Mouse (Mus musculus) intestine, embryonic 15.5 days (tissue): ENCODE data around the gene Amt. TPM values are rescaled to one million over a fixed set of nuclear protein-coding genes. Genes with fewer than 3 reads are reported as not detected.

Experiments used
- ATAC-seq: fragments of 200-750 bp; cut with Nextera tagmentation; 2 replicates; pipeline ENCODE4 v1.8.0; 2017; ENCODE audit warnings: moderate TSS enrichment, moderate library complexity
- H3K27ac ChIP-seq: fragments of 300-500 bp; sonication (generic); 2 replicates; pipeline ENCODE4 v1.5.1; 2015; ENCODE audit warnings: mild to moderate bottlenecking, inconsistent platforms
- H3K27me3 ChIP-seq: fragments of 300-500 bp; sonication (generic); replicated peaks from 2 replicates; pipeline ENCODE4 v1.6.1; 2015; ENCODE audit warnings: inconsistent platforms
- H3K36me3 ChIP-seq: fragments of 300-500 bp; sonication (generic); 2 replicates; pipeline ENCODE4 v1.6.1; 2015; ENCODE audit warnings: inconsistent platforms
- H3K4me1 ChIP-seq: fragments of 300-500 bp; sonication (generic); replicated peaks from 2 replicates; pipeline ENCODE4 v1.6.1; 2015; ENCODE audit warnings: inconsistent platforms
- H3K4me2 ChIP-seq: fragments of 300-500 bp; sonication (generic); replicated peaks from 2 replicates; pipeline ENCODE4 v1.6.1; 2015; ENCODE audit warnings: mild to moderate bottlenecking, inconsistent platforms
- H3K4me3 ChIP-seq: fragments of 300-500 bp; sonication (generic); replicated peaks from 2 replicates; pipeline ENCODE4 v1.5.1; 2015; ENCODE audit warnings: inconsistent platforms
- H3K9ac ChIP-seq: fragments of 300-500 bp; sonication (generic); 2 replicates; pipeline ENCODE4 v1.6.1; 2015; ENCODE audit warnings: inconsistent platforms
- H3K9me3 ChIP-seq: fragments of 300-500 bp; sonication (generic); 2 replicates; pipeline ENCODE4 v1.6.1; 2016; ENCODE audit warnings: inconsistent platforms
- whole genome bisulfite sequencing: fragments of 180-500 bp; shearing (Covaris S2); methylation state at CpG from one replicate; pipeline ENCODE4 v1.1.7; 2015; 5-methylcytosine and 5-hydroxymethylcytosine counted together
- polyA plus RNA-seq: library from polyadenylated mRNA; unstranded; fragments of >200 nt; fragmentation: Nextera tagmentation; extraction: Ambion mirVana; gene quantifications from 2 replicates; pipeline ENCODE4 v1.2.1, GENCODE M21; 2015

The Amt gene
- polyA plus RNA-seq, 1 experiment from 2014 or later = 23.2 TPM

DNA sequence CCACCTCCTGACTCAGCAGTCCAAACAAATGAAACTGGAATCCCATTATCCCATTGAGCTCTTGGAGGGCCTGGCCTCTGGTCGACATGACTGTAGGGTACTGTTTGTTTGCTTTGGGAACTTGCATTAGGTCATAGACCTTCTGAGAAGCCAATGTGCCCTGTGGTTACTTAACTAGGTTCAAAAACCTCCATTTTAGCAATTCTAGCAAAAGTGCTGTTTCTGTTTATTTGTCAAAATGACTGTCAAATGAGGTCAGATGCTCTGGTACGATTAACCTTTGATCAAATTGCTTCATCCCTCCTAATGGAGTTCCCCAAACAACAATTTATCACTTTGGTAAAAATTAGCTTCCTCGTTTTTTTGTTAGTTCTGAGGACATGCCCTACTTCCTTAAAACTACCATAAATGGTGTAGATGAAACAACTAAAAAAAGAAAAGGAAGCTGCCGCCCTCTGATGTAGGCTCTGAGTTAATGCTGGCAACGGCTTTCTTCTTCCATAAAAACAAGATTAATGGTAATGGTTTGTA, 45.7 kb downstream of the Amt start:
- no peak for ATAC-seq
- Histone ChIP-seq H3K9me3 (no peaks in the 10 kb centered on the region), H3K4me1 (peaks cover 15% of the 10 kb centered on the region), H3K4me2 (no peak overlapping the region), H3K36me3 (no peaks in the 10 kb centered on the region), H3K9ac (no peak overlapping the region), H3K27ac (peak overlapping the region; percentile 76), H3K27me3 (no peaks in the 10 kb centered on the region), H3K4me3 (no peak overlapping the region)
- WGBS = 18% methylated on average over 5 of the region's 5 CpGs

DNA sequence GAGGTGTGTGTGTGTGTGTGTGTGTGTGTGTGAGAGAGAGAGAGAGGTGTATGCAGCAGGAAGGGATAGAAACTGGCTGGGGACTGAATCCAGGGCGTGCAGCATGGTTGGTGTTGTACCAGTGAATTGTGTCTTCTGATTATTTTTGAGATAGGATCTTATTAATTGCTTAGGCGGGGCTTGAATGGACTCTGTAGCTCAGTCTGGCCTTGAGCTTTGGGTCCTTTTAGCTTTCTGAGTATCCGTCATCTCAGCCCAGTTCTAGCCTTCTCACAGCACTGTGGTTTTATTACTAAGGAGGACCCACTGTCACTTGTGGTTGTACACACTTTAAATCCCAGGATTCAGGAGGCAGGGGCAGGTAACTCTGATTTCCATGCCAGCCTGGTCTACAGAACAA, 46.7 kb downstream of the Amt start:
- Histone ChIP-seq H3K27me3 (no peaks in the 10 kb centered on the region), H3K4me1 (peaks cover 13% of the 10 kb centered on the region), H3K4me3 (no peak overlapping the region), H3K36me3 (no peaks in the 10 kb centered on the region), H3K27ac (peak overlapping the region; percentile 76), H3K9ac (no peak overlapping the region), H3K4me2 (no peak overlapping the region), H3K9me3 (no peaks in the 10 kb centered on the region)
- 68% methylated on average over 3 of the region's 3 CpGs for WGBS
- no peak for ATAC-seq

DNA sequence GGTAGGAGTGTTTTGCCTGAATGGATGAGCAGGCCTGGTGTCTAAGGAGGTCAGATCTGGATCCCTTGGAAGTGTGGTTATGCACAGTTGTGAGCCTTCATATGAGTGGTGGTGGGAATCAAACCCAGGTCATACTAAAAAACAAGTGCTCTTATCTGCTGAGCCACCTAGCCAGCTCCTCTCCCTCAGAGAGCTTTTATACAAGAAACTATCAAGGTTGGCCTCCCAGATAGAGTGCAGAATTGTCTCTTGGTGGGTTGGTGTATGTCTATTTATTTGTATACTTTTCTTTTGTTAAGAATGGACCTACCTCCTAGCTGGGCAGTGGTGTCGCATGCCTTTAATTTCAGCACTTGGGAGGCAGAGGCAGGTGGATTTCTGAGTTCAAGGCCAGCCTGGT, 47.2 kb downstream of the Amt start:
- no peaks in the 10 kb centered on the region for H3K36me3 ChIP-seq
- no peak overlapping the region for H3K4me3 ChIP-seq
- H3K4me2 ChIP-seq = no peak overlapping the region
- no peaks in the 10 kb centered on the region for H3K27me3 ChIP-seq
- H3K9ac ChIP-seq = no peak overlapping the region
- ATAC-seq = no peak
- peaks cover 14% of the 10 kb centered on the region for H3K4me1 ChIP-seq
- H3K27ac ChIP-seq = peak overlapping the region; percentile 76
- 95% methylated on average over 1 of the region's 1 CpGs for WGBS
- H3K9me3 ChIP-seq = no peaks in the 10 kb centered on the region

DNA sequence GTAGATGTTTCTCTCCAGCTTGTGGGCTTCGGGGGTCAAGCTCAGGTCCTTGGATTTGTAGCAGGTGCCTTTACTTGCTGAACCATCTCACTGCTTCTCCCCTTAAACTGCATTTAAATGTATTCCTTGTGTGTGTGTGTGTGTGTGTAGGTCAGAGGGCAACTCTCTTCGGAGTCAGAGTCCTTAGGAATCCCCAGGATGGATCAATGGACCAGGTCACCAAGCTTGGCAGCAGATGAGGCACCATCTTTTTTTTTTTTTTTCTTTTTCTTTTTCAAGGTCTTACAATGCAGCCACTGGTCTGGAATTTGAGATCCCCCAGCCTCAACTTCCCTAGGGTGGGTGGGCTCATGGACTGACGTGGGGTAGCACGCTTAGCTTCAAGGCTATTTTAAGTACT, 47.8 kb downstream of the Amt start:
- H3K4me2 ChIP-seq = no peak overlapping the region
- H3K4me1 ChIP-seq = peaks cover 19% of the 10 kb centered on the region

DNA sequence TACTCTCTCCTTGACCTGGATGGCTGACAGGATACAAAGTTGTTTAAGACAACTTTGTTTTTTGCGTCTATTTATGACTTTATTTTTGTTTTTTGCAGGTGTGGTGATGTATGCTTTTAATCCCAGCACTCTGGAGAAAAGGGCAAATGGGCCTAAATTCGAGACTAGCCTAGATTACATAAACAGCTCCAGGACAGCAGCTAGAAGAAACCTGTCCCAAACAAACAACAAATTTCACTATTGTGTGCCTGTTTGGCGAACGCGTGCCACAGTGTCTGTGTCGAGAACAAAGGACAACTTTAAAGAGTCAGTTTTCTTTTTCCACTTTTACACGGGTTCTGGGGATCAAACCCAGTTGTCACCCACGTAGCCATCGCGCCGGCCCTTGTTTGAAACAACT, 50.4 kb downstream of the Amt start:
- H3K27ac ChIP-seq = peak overlapping the region; percentile 90
- 5% methylated on average over 11 of the region's 11 CpGs for WGBS
- peak overlapping the region; percentile 91 for H3K4me3 ChIP-seq
- no peaks in the 10 kb centered on the region for H3K9me3 ChIP-seq
- peaks cover 12% of the 10 kb centered on the region for H3K36me3 ChIP-seq
- no peak for ATAC-seq
- H3K4me2 ChIP-seq = peak overlapping the region; percentile 67
- H3K9ac ChIP-seq = peak overlapping the region; percentile 82
- peaks cover 11% of the 10 kb centered on the region for H3K4me1 ChIP-seq
- H3K27me3 ChIP-seq = no peaks in the 10 kb centered on the region

More for the DNA sequence above, 47.8 kb downstream of the Amt start:
- no peaks in the 10 kb centered on the region for H3K27me3 ChIP-seq
- H3K9me3 ChIP-seq = no peaks in the 10 kb centered on the region
- no peak overlapping the region for H3K27ac ChIP-seq
- WGBS = 82% methylated on average over 4 of the region's 4 CpGs
- no peak overlapping the region for H3K4me3 ChIP-seq
- no peak for ATAC-seq
- H3K9ac ChIP-seq = no peak overlapping the region
- H3K36me3 ChIP-seq = no peaks in the 10 kb centered on the region

DNA sequence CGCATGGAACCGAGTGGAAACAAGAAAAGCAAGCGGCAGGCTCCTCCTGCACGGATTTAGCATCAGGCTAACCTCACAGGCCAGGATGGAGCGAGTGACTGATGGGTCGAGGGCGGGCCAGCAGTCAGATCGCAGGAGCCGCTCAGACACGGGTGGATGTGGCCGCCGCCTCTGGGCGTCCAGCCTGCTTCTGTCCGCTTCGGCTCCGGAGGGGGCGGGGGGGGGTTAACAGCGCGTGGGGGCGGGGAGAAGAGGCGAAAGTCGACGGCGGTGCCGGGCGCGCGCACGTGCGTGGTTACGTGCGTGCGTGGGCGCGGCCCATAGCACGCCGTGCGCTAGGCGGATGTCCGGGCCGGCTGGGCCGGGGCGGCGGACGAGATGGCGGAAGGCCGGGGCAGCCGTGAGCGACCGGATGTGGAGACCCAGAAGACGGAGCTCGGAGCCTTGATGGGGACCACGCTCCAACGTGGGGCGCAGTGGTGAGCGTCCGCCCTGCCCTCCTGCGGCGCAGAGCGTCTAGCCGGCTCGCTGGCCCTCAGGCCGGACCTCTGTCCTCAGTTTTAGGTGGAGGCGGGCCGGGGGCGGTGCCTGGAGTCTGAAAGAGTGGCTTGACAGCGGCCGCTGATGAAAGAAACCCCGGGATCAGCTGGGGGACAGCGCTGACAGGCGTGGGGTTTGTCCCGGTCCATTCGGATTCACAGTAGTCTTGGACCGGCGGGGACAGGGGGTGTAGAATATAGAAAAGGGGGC, 51.1 kb downstream of the Amt start, which contains the start of gene Usp4:
Usp4 (plus strand) TSS at position 314 of the 750 bp plus-strand sequence.
- no peaks in the 10 kb centered on the region for H3K9me3 ChIP-seq
- peak within 1 kb of the TSS; percentile 67 for H3K4me2 ChIP-seq
- H3K36me3 ChIP-seq = peaks cover 19% of the 10 kb centered on the region
- H3K4me1 ChIP-seq = peaks cover 11% of the 10 kb centered on the region
- peak within 1 kb of the TSS; percentile 91 for H3K4me3 ChIP-seq
- peak; percentile 96 for ATAC-seq
- H3K27me3 ChIP-seq = no peaks in the 10 kb centered on the region
- under 1% methylated on average over 74 of the region's 75 CpGs for WGBS
- H3K9ac ChIP-seq = peak within 1 kb of the TSS; percentile 82
- peak within 1 kb of the TSS; percentile 90 for H3K27ac ChIP-seq

DNA sequence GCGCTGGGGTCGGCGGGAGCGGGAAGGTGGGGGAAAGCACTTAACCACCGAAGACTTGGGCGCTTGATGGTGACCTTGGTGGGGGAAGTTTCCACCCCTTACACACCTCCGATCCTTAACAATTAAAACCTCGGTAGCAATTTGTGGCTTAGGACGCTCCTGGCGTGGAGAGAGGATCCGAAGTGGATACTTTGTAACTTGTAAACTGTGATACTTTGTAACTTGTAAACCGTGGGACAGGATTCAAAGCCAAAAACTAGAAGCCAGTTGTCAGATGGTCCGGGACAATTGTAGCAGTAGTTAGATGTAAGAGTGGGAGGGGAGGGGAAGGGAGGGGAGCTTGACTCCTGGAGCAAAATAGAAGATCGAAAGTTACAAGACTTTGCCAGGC, 51.6 kb downstream of the Amt start:
- Histone ChIP-seq H3K4me2 (peak overlapping the region; percentile 67), H3K36me3 (peaks cover 23% of the 10 kb centered on the region), H3K4me1 (peaks cover 11% of the 10 kb centered on the region), H3K27me3 (no peaks in the 10 kb centered on the region), H3K27ac (no peak overlapping the region), H3K9ac (peak overlapping the region; percentile 82), H3K9me3 (no peaks in the 10 kb centered on the region), H3K4me3 (peak overlapping the region; percentile 91)
- 3% methylated on average over 14 of the region's 14 CpGs for WGBS
- no peak for ATAC-seq

DNA sequence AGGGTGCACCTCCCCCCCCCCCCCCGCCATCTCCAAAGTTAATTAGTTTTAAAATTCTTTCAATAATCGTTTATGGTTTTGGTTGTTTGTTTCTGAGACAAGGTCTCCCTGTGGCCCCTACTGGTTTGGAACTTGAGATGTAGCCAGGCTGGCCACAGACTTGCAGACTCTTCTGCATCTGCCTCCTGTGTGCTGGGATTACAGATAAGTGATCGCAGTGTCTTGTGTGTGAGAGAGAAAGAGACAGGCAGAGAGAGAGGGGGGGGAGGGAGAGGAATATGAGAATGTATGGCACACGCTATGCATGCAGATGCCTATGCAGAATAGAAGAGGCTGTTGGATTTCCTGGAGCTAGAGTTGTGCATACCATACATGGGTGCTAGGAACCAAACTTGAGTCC, 53.1 kb downstream of the Amt start:
- H3K36me3 ChIP-seq = peaks cover 25% of the 10 kb centered on the region
- no peak overlapping the region for H3K9ac ChIP-seq
- H3K4me2 ChIP-seq = no peak overlapping the region
- no peak overlapping the region for H3K27ac ChIP-seq
- ATAC-seq = no peak
- no peaks in the 10 kb centered on the region for H3K9me3 ChIP-seq
- H3K4me1 ChIP-seq = peaks cover 9% of the 10 kb centered on the region
- H3K4me3 ChIP-seq = no peak overlapping the region
- no peaks in the 10 kb centered on the region for H3K27me3 ChIP-seq
- 94% methylated on average over 4 of the region's 4 CpGs for WGBS

Other genes with a start within 250 kb of the Amt start
- 61.8 and 79.2 TPM in 2 replicates for gene Gmppb, start 247.6 kb upstream of the Amt start, polyA plus RNA-seq
- gene Amigo3, start 243.7 kb upstream of the Amt start, polyA plus RNA-seq = 3.1 and 3.2 TPM in 2 replicates
- 0.98 and 2.2 TPM in 2 replicates for gene Mst1, start 216.4 kb upstream of the Amt start, polyA plus RNA-seq
- 18.6 and 23.7 TPM in 2 replicates for gene Rnf123, start 213.5 kb upstream of the Amt start, polyA plus RNA-seq
- gene Apeh, start 202.2 kb upstream of the Amt start, polyA plus RNA-seq = 76.5 and 96.8 TPM in 2 replicates
- 4.7 and 4.9 TPM in 2 replicates for gene Bsn, start 106.5 kb upstream of the Amt start, polyA plus RNA-seq
- gene Dag1, start 32.9 kb upstream of the Amt start, polyA plus RNA-seq = 72.9 and 75.1 TPM in 2 replicates
- gene Nicn1, start 6.4 kb upstream of the Amt start, polyA plus RNA-seq = 28.9 and 29.5 TPM in 2 replicates
- gene Rhoa, start 9.3 kb downstream of the Amt start, polyA plus RNA-seq = 422 and 453 TPM in 2 replicates
- 34.1 and 37.1 TPM in 2 replicates for gene Tcta, start 9.3 kb downstream of the Amt start, polyA plus RNA-seq
- gene Gpx1, start 42.0 kb downstream of the Amt start, polyA plus RNA-seq = 1,041 and 1,081 TPM in 2 replicates
- 82.5 and 89.1 TPM in 2 replicates for gene Usp4, start 51.0 kb downstream of the Amt start, polyA plus RNA-seq
- gene 1700102P08Rik, start 96.0 kb downstream of the Amt start, polyA plus RNA-seq = 0.30 and 0.88 TPM in 2 replicates
- gene Ccdc36, start 131.6 kb downstream of the Amt start, polyA plus RNA-seq = 1.5 and 1.6 TPM in 2 replicates
- not detected in 2 replicates for gene BC048562, start 139.6 kb downstream of the Amt start, polyA plus RNA-seq
- gene Ccdc71, start 163.7 kb downstream of the Amt start, polyA plus RNA-seq = 51.2 and 53.9 TPM in 2 replicates
- gene Klhdc8b, start 164.7 kb downstream of the Amt start, polyA plus RNA-seq = 48.7 and 54.2 TPM in 2 replicates
- 29.5 and 35.0 TPM in 2 replicates for gene Lamb2, start 182.9 kb downstream of the Amt start, polyA plus RNA-seq
- 49.5 and 52.4 TPM in 2 replicates for gene Usp19, start 193.7 kb downstream of the Amt start, polyA plus RNA-seq
- gene Qars, start 210.9 kb downstream of the Amt start, polyA plus RNA-seq = 105 and 106 TPM in 2 replicates
- 93.1 and 102 TPM in 2 replicates for gene Qrich1, start 220.0 kb downstream of the Amt start, polyA plus RNA-seq